Mouse (Mus musculus) heart, postnatal 10 days (tissue): ENCODE data around the gene Kcnj8. TPM values are rescaled to one million over a fixed set of nuclear protein-coding genes. Genes with fewer than 3 reads are reported as not detected.
"Not testable (repeated sequence)": the region's sequence is repeated elsewhere in the genome, so short reads cannot be mapped to it uniquely, and the experiment has no call there.

Experiments
- DNase-seq, 2 experiments: peaks; one replicate each; pipeline ENCODE4 v3.0.0; 2021
- intact Hi-C: fragments of 180-260 bp; cut with DNase I; formaldehyde crosslinking; loops from one replicate; pipeline ENCODE4 v1.15.1; 2025
- total RNA-seq, 2 experiments: library from RNA; stranded (reverse); gene quantifications; 2 replicates each; pipeline ENCODE4 v1.2.3; 2021

Kcnj8 gene
- total RNA-seq, 2 experiments from 2014 or later: 40.4 to 46.7 TPM

DNA sequence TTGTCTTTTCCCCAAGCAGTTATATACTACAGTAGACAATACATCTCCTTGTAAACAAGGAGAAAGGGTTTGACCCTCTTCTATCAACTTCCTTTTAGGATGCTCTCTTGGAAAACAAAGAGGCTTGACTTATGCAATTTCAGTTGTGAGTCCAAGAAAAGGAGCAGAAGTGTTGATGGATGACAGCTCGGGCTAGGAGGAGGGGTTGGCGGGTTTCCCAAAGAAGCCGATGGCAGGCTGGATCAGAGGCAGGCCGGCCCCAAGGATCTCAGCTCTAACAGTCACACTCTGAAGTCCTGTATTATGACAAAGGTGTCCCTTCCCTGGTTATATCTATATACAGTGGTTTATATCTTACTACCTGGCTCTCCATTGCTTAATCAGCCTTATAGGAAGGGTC is 19.9 kb downstream of the Kcnj8 start:
- DNase-seq: peak; percentile 56 to 62
- intact Hi-C loops: no loop called here

DNA sequence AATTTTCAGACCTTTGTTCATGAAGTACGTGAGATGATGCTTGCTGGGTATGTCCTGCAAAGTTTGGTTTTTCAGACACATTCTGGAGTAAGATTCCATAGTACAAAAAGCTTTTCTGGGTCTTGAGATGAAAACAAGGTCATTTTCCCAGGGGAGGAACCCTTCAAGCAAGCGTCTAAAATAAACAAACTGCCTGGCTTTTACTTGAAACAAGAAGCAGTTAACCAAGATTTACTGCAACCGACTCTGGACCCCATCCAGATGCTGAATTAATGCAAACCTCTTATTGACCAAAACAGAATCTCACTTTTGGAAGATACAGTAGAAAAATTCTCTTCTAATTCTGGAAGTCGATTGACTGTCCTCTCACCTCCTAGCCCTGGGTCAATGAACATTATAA is 20.5 kb downstream of the Kcnj8 start:
- intact Hi-C loops: no loop called here
- no peak for DNase-seq

DNA sequence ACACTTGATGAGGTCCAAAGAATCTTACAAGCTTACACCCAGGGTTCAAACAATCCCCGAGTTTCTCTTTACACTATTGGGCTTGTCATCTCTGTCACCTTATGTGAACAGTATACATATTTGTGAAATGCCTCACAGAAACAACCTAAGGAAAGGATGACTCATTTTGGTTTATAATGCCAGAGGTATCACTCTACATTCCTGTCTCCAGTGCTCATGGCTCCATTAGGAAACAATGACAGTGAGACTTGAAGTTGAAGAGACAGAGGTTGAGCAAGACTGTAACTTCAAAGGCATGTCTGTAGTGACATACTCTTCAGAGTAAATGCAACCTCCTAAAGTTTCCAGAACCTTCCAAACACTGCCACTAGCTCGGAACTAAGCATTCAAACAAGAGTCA is 23.0 kb downstream of the Kcnj8 start:
- no peak for DNase-seq
- intact Hi-C loops: no loop called here

DNA sequence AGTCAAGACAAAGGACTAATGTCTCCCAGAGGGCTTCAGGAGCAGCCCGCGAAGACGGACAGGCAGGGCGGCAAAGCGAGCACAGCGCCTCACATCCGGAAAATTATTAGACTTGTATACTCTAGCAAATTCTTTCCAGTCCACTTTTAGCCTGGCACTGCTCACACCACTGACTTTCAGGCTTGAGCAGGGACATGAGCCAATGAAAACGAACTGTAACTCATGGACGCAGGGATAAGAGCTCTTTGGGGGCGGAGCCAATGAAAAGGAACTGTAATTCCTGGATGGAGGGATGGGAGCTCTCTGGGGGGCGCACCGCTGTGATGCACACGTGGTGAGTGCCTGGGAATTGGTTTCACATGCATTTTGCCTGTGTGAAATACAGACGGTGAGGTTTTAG is 26.3 kb downstream of the Kcnj8 start:
- intact Hi-C loops: no loop called here
- peak; percentile 34 to 55 for DNase-seq

DNA sequence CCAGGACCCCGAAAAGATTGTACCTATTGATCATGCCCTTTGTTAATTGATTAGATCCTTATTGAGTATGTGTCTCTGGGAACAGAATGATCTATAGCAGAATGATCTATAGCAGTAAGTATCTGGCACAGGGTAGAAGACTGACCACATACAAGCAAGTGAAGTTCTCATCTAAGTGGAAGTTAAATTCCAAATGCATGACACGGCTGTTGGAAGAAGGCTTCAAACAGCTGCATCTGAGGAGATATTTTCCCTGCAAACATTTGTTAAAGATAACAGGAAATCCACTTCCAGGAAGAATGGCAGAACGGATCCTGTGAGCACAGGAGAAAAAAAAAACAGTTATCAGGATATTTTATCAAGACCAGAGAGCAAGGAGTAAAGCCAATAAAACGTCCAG is 27.8 kb downstream of the Kcnj8 start:
- DNase-seq: no peak
- intact Hi-C loops: no loop called here

DNA sequence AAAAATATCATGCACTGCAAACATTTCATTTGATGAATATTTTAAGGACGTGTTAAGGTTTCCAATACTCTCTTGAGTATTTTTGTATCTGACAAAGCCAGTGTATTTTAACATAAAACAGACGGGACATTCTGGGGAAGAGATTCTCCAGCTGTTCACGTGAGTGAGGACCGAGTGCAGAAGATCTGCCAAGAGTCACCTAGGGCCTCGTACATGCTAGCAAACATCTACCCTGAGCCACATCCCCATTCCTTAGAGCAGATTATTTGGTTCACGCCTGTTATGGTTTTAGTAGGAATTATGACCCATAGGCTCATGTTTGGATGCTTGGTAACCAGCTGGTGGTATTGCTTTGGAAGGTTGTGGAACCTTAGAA is 28.6 kb downstream of the Kcnj8 start:
- intact Hi-C loops: no loop called here
- no peak for DNase-seq

DNA sequence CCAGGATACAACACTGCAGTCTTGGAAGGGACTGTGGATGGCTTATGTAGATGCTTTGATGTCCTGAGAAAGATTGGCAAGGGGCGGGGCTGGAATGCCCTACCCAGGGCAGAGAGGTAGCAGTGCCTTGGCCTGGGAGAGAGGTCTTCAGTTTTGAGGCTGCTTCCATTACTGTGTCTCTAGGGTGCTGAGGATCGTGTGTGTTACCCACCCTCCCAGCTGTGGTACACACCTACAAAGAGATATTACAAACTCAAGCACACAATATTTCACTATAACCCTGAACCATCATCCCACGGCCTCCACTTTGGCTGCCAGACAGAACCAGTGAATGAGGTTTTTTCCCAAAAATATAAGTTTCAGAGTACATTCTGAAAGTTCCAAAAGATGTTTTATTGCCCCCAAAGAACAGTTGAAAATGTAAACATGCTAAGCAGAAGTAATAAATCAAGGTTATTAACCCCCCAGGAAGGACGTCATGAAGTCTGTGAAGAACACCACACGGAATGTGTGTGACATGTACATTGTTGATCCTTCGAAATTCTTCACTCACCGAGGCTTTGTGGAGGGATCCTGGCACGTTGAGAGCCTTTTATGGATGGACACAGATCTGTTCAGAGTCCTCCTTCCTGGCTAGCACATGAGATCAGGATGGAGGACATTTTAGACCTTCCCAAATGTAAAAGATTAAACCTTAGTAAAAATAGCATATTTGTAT is 29.2 kb downstream of the Kcnj8 start:
- DNase-seq: no peak
- intact Hi-C loops: no loop called here

DNA sequence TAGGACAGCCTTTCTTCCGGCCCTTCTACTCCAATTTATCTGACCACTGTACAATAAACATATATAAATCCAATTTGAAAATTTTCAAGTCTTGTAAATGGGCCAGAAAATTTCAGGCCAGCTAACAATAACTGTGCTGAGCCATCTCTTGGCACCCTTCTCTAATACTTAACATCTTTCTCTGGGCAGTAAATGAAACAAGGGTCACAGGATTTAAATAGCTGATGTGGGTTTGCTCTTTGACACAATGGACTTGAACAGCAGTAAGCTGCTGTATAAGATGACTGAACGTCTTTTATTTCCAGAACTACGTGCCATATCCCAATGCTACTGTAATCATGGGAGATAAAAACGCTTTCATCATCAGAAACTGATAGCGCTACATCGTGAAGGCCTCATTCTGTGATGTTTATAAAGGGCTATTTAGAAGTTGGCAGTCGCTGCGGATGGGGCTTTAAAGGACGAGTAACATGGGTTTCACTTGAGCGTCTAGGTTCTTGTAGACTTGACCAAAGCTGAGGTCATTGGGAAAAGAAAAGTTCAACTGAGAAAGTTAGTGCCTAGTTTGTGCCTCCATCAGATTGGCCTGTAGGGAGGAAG is 30.8 kb downstream of the Kcnj8 start:
- DNase-seq: no peak
- intact Hi-C loops: no loop called here

DNA sequence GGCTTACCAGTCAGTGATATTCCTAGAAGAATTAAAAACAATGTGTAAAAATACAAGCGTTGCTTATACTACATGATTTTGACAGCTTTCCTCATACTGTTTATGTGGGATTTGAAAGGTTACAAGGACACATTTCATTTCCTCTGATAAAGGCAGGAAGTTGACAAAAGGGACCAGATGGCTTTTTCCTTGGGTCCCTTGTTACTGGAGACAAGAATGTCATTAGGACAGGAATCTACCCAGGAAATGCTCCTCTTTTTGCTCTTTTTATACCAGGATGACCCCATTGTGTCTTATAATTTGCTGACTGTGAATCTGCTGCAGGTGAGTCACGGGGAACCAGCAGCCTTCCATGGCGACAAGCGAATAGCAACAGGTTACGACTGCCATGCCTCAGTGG is 31.3 kb downstream of the Kcnj8 start:
- intact Hi-C loops: no loop called here
- no peak for DNase-seq

DNA sequence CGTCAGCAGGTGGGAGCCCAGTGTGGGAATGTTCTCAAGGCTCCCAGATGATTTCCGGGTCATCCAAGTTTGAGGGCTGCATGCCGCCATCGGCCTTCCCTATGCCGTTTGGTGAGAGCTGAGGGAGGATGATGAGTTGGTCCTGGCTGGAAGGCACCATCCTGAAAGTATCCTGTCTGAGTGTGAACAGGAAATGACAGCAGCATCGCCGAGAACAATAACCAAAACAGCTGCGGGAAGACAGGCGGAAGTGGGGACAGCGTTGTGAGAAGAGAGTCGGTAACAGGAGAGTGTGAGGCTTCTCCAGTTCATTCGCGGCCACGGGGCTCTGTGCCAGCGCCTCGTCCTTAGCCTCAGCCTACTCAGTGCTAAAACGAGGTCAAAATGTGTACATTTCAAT is 32.9 kb downstream of the Kcnj8 start:
- peak; percentile 67 to 68 for DNase-seq

DNA sequence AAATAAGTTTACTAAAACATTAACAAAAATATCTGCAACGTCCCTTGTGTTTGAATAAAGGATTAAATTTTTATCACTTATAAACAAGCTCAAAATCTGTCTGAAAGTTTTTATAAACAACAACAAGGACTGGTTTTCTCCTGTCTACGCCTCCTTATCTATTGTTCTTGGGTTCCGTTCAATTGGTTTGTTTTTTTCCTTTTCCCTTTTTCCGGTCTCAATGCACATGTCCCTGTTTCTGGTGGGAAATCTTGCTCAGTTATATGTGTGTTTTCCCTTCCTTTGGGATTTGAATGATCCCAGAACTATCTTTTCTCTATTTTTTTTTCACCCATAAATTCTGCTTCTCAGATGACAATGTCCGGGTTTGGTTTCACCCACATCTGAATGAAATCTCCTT is 38.0 kb downstream of the Kcnj8 start:
- intact Hi-C loops: no loop called here
- no peak for DNase-seq

More for the DNA sequence above, 32.9 kb downstream of the Kcnj8 start:
- intact Hi-C loops: no loop called here

DNA sequence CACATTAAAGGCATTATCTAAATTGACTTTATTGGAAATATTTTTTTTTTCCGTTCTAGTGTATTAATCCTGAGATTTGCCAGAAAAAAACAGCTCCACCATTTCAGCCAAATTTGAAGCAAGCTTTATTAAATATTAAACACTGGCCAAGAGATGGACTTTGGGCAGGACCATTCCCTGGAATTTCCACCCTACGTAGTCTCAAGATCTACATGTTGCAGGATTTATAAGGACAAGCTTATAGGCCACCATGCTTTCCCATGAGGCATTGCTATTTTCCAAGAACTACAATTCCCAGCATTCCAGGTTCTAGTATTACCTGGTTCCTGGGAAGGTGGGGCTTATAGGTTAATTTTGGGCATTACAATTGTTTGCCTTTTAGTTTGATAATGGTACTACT is 38.7 kb downstream of the Kcnj8 start:
- DNase-seq: no peak
- intact Hi-C loops: no loop called here

DNA sequence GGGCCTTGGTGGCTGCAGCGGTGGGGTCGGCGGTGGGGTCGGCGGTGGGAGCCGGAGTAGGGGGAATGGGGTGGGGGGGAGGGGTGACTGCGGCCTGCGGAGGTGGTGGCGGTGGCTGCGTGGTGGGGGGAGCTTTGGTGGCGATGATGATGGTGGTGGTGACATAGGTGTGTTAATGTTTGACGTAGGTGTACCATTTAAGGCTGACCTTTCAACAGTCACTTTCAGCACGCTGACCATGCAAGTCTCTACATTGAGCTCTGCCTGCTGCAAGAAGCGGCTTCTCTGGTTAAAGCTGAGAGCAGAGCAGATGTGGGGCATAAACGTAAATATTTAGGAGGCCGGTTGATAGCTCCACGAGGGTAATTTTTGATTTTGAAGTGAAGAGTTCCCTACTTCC is 39.3 kb downstream of the Kcnj8 start:
- DNase-seq: no peak
- intact Hi-C loops: no loop called here

DNA sequence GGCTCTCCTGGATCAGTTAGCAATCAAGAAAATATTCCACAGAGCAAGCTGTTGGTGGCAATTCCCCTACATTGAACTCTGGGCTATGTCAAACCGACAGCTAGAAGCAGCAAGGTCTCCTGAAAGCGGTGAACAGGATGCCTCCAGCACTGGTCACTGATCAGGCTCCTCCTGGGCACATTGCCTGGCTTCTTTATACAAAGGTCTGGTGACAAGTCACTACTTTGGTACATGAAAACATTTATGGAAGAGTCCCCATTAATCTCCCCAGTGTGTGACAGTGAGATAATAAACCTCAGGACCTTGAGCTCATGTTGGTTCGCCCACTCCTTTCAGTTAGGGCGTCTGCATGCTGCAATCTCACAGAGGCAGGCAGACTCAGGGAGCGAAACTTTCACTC is 41.0 kb downstream of the Kcnj8 start:
- intact Hi-C loops: no loop called here
- DNase-seq: no peak

DNA sequence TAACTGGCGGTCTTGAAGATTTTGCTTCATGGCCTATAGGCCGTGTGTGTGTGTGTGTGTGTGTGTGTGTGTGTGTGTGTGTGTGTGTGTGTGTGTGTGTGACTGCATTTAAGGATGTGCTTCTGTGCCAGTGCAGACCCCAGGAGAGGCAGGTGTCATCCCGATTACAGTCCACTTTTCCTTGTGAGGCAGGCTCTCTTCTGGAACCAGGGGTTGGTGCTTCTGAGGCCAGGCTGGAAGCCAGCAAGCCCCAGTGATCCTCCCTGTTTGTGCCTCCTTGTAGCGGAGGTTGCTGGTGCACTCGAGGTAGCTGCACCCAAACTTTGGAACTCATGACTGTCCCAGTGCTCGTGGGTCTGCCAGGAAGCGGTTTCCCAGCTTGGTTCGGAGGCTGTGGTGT is 41.7 kb downstream of the Kcnj8 start:
- intact Hi-C loops: loop anchor here (5.0 to 10.0 kb wide), 3 partner anchors 118 to 645 kb away; partner anchors contain the start of gene St8sia1
- DNase-seq: no peak

DNA sequence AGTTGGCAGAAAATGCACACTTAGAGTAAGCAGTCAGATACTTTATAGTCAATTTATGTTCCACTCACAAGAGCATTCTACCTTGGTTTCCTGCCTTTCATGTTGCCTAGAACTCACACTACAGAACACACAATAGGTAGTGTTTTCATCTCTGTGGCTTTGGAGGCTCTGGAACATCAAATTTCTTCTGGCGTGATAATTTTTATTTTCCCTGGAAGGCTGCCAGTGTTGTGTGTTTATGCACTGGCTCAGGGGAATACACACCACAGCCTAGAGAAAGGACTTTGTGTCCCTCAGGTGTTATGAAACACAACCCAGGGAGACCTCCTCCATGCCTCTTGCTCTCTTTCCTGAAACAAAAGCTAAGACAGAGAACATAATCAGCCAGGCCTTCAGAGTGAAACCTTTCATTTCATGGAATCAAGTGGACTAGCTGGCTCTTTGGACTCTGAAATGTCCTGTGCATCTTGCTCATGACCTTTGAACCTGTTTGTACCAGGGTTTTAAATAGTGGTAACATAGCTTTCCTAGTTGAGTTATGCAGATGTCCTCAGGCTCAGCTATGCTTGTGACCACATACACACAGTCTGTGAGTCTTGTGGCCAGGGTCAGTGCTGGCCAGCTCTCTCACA is 43.4 kb downstream of the Kcnj8 start:
- DNase-seq: no peak
- intact Hi-C loops: loop anchor here (5.0 to 10.0 kb wide), 3 partner anchors 119 to 647 kb away; partner anchors contain the start of gene St8sia1

DNA sequence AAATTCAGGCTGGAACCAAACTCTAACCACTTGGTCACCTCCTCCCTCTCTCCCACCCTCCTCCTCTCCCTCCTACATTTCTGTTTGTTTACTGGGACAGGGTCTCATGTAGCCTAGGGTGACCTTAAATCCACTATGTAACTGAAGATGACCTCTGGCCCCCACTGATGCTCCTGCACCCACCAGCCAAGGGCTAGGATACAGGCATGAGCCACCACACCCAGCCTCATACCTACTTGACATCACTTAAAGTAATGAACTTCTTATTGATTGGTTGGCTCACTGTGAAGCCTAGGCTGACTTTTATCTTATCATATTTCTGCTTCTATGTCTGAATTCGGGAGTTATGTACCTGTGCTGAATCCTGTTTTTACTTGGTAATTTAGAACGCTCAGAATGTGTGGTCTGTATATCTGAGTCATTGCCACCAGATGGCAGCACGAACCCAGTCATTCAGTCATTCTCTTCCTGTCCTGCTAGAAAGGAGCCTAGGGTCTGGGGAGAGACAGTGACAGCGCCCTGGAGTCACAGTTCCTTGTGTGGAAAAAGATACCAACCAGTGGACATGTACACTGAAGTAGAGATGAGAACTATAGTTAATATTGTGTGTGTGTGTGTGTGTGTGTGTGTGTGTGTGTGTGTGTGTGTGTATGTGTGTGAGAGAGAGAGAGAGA is 46.6 kb downstream of the Kcnj8 start:
- intact Hi-C loops: loop anchor here (1.0 to 10.0 kb wide), 4 partner anchors 123 to 650 kb away; partner anchors contain the start of gene St8sia1
- DNase-seq: peak; percentile 74 to 87

DNA sequence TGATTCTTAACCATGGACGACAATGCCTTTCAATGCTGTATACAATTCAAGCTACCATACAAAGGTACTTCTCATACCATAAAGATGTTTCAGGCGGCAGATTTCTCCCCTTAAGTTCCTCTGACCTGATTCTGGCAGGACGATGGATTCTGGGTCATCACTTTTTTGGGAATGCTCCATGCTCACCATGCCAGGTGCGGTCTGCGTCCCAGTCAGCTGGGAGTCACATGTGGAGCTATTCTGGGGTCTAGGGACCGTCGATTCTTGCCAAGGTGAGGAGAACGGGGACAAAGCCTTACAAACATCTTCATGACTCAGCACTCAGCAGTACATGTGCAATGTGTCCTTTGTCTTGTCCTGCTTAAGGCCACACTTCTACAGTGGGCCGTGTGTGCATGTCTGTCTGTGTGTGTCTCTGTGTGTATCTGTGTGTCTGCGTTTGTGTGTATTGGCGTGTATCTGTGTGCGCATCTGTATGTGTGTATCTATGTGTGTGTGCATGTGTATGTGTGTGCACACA is 49.8 kb downstream of the Kcnj8 start:
- DNase-seq: peak; percentile 48 to 72
- intact Hi-C loops: loop anchor here (10.0 kb wide), 2 partner anchors 443 to 653 kb away; partner anchors contain the start of gene St8sia1

DNA sequence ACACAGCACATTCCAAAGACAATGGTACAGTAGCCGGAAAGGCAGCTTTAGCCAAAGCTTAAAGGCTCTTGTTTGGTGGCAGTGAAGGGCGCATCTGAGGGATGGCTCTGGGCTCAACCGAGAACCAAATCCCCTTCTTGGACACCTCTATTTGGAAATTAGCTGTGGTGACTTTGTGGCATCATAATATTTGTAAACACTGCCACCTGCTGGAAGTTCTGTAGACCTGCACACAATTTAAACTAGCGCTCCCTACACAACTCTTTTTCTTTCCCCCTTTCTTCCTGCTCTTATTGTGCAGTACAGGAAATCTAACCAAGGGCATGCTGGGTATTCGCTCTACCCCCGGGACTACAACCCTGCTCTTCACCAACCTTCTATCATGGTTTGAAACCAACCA is 52.3 kb downstream of the Kcnj8 start:
- intact Hi-C loops: loop anchor here (1.0 to 5.0 kb wide), 4 partner anchors 42 to 1032 kb away; partner anchors contain the start of genes Golt1b and Recql

DNA sequence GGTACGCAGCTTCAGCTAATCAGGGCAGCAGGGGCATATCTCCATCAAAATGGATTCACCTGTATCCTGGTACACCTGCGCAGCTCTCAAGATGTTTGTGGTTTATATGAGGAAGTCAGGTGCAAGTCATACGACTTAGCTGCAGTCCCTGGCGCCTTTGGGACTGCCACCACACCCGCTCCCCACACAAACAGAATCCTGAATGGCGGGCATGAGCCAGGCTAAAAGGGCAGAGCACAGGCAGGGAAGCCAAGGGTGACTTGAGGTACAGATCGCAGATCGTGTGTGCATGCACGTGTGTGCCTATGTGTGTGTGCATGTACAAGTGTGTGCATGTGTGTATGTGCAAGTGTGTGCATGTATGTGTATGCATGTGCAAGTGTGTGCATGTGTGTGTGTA is 56.0 kb downstream of the Kcnj8 start:
- intact Hi-C loops: loop anchor here (5.0 kb wide), 3 partner anchors 128 to 1028 kb away; partner anchors contain the start of genes Golt1b and Recql
- not testable (repeated sequence) for DNase-seq

More for the DNA sequence above, 52.3 kb downstream of the Kcnj8 start:
- peak; percentile 37 to 69 for DNase-seq

DNA sequence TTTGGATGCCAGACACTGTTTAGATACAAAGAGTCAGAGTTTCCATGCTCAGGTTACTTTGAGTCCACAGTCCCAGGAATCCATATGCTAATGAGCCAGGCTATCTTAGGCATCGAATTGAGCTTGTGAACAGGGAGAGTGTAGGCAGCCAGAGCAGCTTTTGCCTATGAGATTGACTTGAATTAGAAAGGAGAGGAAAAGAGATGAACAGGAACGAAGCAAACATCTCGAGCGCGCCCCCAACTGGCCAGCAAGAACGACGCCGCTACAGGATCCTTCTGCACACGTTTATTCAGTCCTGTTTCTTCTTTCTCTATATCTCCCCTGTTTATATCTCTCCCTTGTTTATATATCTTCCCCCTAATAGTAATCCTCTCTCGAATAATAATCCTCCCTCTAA is 56.5 kb downstream of the Kcnj8 start:
- DNase-seq: peak; percentile 39 to 71
- intact Hi-C loops: loop anchor here (5.0 kb wide), 3 partner anchors 128 to 1028 kb away; partner anchors contain the start of genes Golt1b and Recql
